ENCODE assay signal across 20 mouse cellular contexts in the genomic region with DNA sequence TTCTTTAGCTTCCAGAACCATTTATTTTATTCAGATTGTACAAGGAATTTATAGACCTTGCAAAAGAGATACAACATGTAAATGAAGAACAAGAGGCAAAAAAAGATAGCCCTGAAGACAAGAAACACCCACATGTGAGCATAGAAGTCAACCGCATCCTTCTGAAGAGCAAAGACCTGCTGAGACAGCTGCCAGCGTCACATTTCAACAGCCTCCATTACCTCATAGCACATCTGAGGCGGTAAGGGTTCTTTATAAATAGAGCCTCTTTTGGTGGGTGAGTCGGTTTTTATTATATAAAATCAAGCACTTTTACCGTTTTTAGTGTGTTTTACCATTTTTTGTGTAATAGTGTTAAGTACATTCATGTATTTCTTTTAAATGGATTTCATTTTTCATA. TPM values are rescaled to one million over a fixed set of nuclear protein-coding genes. Genes with fewer than 3 reads are reported as not detected.
"Had no signal": no experiment of that assay in that cellular context is flagged by ENCODE, and none has a peak within 500 bp of the region (broad histone marks: within the 10 kb centered on the region; RNA-seq: fewer than 3 reads in every experiment).

No protein-coding gene starts in this region.

- H3K27me3 ChIP-seq: liver, embryonic 15.5 days; lung, embryonic 15.5 days; megakaryocyte, embryonic 14.5 days; midbrain, embryonic 13.5 days; midbrain, embryonic 15.5 days; neural tube, embryonic 12.5 days; stomach, embryonic 15.5 days had no signal

- ATAC-seq: liver, postnatal 0 days; lung, postnatal 0 days; midbrain, embryonic 13.5 days; midbrain, embryonic 15.5 days had no signal

- DNase-seq: liver, postnatal 0 days; lung, adult 2 months; lung, postnatal 14 days; lung, postnatal 36 days; right cerebral cortex, postnatal 14 days; thymus, adult 2 months; thymus, postnatal 25 days; thymus, postnatal 4 days had no signal

- H3K4me2 ChIP-seq: liver, embryonic 15.5 days; lung, embryonic 15.5 days; midbrain, embryonic 11.5 days; midbrain, embryonic 13.5 days; midbrain, embryonic 15.5 days; neural tube, embryonic 12.5 days; stomach, embryonic 15.5 days had no signal

- H3K36me3 ChIP-seq: midbrain, embryonic 13.5 days; midbrain, embryonic 15.5 days; neural tube, embryonic 12.5 days had no signal

- H3K4me3 ChIP-seq: liver, embryonic 15.5 days; lung, embryonic 15.5 days; megakaryocyte, embryonic 14.5 days; midbrain, embryonic 13.5 days; midbrain, embryonic 15.5 days; neural tube, embryonic 12.5 days; stomach, embryonic 15.5 days had no signal

RNA-seq across cellular contexts. Expression of gene Abca4, which starts 34.4 kb away (rescaled TPM):
- total RNA-seq: monocyte, adult 5-6 weeks; neutrophil, adult 5-6 weeks had no signal
- polyA plus RNA-seq: macrophage had no signal
